Mouse (Mus musculus): ENCODE measurements around the gene D630003M21Rik. TPM values are rescaled to one million over a fixed set of nuclear protein-coding genes. Genes with fewer than 3 reads are reported as not detected.

The D630003M21Rik gene
- polyA plus RNA-seq, 1 experiment: 3.1 TPM

DNA sequence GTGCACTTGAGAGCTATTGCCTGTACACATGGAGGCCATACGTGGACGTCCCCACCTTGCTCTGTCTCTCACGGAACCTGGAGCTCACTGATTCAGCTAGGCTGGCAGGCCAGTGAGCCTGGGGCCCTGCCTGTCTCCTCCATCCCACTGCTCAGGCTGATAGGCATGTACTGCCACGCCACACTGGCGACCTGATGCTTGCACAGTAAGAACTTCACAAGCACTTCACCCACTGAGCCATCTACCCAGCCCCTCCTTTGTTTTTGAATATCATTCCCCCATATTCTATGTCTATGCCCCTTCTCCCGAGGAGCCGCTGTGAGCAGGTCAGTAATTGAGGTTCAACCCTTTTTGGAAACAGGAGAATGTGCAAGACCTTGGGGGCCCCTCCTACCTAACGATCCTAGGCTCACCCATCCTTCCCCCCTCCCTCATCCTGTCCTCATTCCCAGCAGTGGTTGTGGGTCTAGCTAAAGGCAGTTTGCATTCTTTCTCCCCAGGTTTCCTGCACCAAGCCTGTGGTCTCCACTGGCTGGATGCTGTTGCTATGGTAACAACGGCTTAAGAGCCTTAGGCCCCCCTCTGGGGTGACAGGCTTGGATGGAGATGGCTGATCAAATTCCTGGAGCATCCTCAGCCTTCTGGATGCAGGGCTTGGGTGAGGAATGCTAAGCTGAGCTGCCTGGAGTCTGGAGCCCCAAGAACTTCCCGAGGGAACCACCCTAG, 35.2 kb downstream of the D630003M21Rik start:
- no peak for DNase-seq
- no peaks in the 10 kb centered on the region for H3K27me3 ChIP-seq (ENCODE audit: control insufficient read depth, insufficient read depth, low read length)
- no peak for TF ChIP-seq CTCF (IDR thresholded peaks at IDR 0.05; ENCODE audit: borderline replicate concordance, control insufficient read depth, extremely low read depth, insufficient read depth, low read length, poor library complexity)
- no peak for TF ChIP-seq POLR2A (IDR thresholded peaks at IDR 0.05; ENCODE audit: control insufficient read depth, extremely low read depth, insufficient read depth, low read length, poor library complexity)

GRCm38 (mm10) chr2:158191098-158191497, 37.9 kb downstream of the D630003M21Rik start:
- WGBS: 72% methylated on average over 7 of the region's 7 CpGs
- no peak overlapping the region for H3K27ac ChIP-seq (ENCODE audit: control insufficient read depth, insufficient read depth, low read length)
- no peaks in the 10 kb centered on the region for H3K36me3 ChIP-seq (ENCODE audit: control insufficient read depth, insufficient read depth, low read length)
- no peaks in the 10 kb centered on the region for H3K27me3 ChIP-seq (ENCODE audit: control insufficient read depth, insufficient read depth, low read length)
- no peak overlapping the region for H3K4me3 ChIP-seq (ENCODE audit: control insufficient read depth, insufficient read depth, low read length)
- TF ChIP-seq POLR2A (IDR thresholded peaks at IDR 0.05; ENCODE audit: control insufficient read depth, extremely low read depth, insufficient read depth, low read length, poor library complexity) (no peak), CTCF (IDR thresholded peaks at IDR 0.05; ENCODE audit: borderline replicate concordance, control insufficient read depth, extremely low read depth, insufficient read depth, low read length, poor library complexity) (no peak)
- no peak for DNase-seq
- H3K4me1 ChIP-seq (replicated peaks; ENCODE audit: control insufficient read depth, insufficient read depth, low read length): no peaks in the 10 kb centered on the region

More for the DNA sequence above, 35.2 kb downstream of the D630003M21Rik start:
- 91% methylated on average over 10 of the region's 10 CpGs for WGBS
- Histone ChIP-seq H3K4me1 (replicated peaks; ENCODE audit: control insufficient read depth, insufficient read depth, low read length) (no peaks in the 10 kb centered on the region), H3K4me3 (ENCODE audit: control insufficient read depth, insufficient read depth, low read length) (no peak overlapping the region), H3K36me3 (ENCODE audit: control insufficient read depth, insufficient read depth, low read length) (no peaks in the 10 kb centered on the region), H3K27ac (ENCODE audit: control insufficient read depth, insufficient read depth, low read length) (no peak overlapping the region)

- Histone ChIP-seq H3K4me3 (ENCODE audit: control insufficient read depth, insufficient read depth, low read length) (no peak overlapping the region), H3K27me3 (ENCODE audit: control insufficient read depth, insufficient read depth, low read length) (no peaks in the 10 kb centered on the region), H3K4me1 (replicated peaks; ENCODE audit: control insufficient read depth, insufficient read depth, low read length) (no peaks in the 10 kb centered on the region), H3K27ac (ENCODE audit: control insufficient read depth, insufficient read depth, low read length) (no peak overlapping the region), H3K36me3 (ENCODE audit: control insufficient read depth, insufficient read depth, low read length) (no peaks in the 10 kb centered on the region)
- no peak for DNase-seq
- 62% methylated on average over 11 of the region's 11 CpGs for WGBS
- TF ChIP-seq CTCF (IDR thresholded peaks at IDR 0.05; ENCODE audit: borderline replicate concordance, control insufficient read depth, extremely low read depth, insufficient read depth, low read length, poor library complexity) (no peak), POLR2A (IDR thresholded peaks at IDR 0.05; ENCODE audit: control insufficient read depth, extremely low read depth, insufficient read depth, low read length, poor library complexity) (no peak)
These were observed 39.6 kb downstream of the D630003M21Rik start for GRCm38 (mm10) chr2:158189451-158189850.

GRCm38 (mm10) chr2:158186206-158186871, 42.7 kb downstream of the D630003M21Rik start:
- H3K27ac ChIP-seq (ENCODE audit: control insufficient read depth, insufficient read depth, low read length): no peak overlapping the region
- H3K4me3 ChIP-seq (ENCODE audit: control insufficient read depth, insufficient read depth, low read length): no peak overlapping the region
- TF ChIP-seq CTCF (IDR thresholded peaks at IDR 0.05; ENCODE audit: borderline replicate concordance, control insufficient read depth, extremely low read depth, insufficient read depth, low read length, poor library complexity) (no peak), POLR2A (IDR thresholded peaks at IDR 0.05; ENCODE audit: control insufficient read depth, extremely low read depth, insufficient read depth, low read length, poor library complexity) (no peak)
- no peak for DNase-seq
- H3K4me1 ChIP-seq (replicated peaks; ENCODE audit: control insufficient read depth, insufficient read depth, low read length): no peaks in the 10 kb centered on the region
- no peaks in the 10 kb centered on the region for H3K36me3 ChIP-seq (ENCODE audit: control insufficient read depth, insufficient read depth, low read length)
- H3K27me3 ChIP-seq (ENCODE audit: control insufficient read depth, insufficient read depth, low read length): no peaks in the 10 kb centered on the region
- 95% methylated on average over 11 of the region's 11 CpGs for WGBS

DNA sequence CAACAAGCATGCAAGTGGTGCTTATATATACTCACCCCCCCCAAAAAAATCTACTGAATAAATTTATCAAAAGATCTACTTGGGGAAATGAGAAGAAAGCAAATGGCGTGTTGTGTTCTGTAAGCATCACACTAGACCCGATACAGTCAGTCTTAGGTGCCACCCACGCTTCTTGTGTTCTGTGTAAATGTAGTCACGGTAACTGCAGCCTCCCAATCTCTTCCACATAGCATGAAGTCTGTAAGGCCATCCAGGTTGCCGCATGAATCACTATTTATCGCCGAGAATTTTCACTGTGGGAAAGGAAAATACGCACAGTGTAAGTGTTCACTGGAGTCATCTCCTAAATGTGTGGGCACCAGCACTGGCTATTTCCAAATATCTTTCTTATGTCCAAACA, 45.8 kb downstream of the D630003M21Rik start:
- Histone ChIP-seq H3K36me3 (ENCODE audit: control insufficient read depth, insufficient read depth, low read length) (no peaks in the 10 kb centered on the region), H3K27ac (ENCODE audit: control insufficient read depth, insufficient read depth, low read length) (no peak overlapping the region), H3K4me1 (replicated peaks; ENCODE audit: control insufficient read depth, insufficient read depth, low read length) (0 out of 2 replicates have a peak, but pooled peaks cover 5% of the 10 kb centered on the region), H3K27me3 (ENCODE audit: control insufficient read depth, insufficient read depth, low read length) (no peaks in the 10 kb centered on the region), H3K4me3 (ENCODE audit: control insufficient read depth, insufficient read depth, low read length) (no peak overlapping the region)
- no peak for DNase-seq
- TF ChIP-seq CTCF (IDR thresholded peaks at IDR 0.05; ENCODE audit: borderline replicate concordance, control insufficient read depth, extremely low read depth, insufficient read depth, low read length, poor library complexity) (no peak), POLR2A (IDR thresholded peaks at IDR 0.05; ENCODE audit: control insufficient read depth, extremely low read depth, insufficient read depth, low read length, poor library complexity) (no peak)
- WGBS: 94% methylated on average over 8 of the region's 8 CpGs

GRCm38 (mm10) chr2:158181932-158182331, 47.1 kb downstream of the D630003M21Rik start:
- no peak overlapping the region for H3K27ac ChIP-seq (ENCODE audit: control insufficient read depth, insufficient read depth, low read length)
- no peak for DNase-seq
- H3K4me3 ChIP-seq (ENCODE audit: control insufficient read depth, insufficient read depth, low read length): no peak overlapping the region
- WGBS: 94% methylated on average over 6 of the region's 6 CpGs
- 0 out of 2 replicates have a peak, but pooled peaks cover 5% of the 10 kb centered on the region for H3K4me1 ChIP-seq (replicated peaks; ENCODE audit: control insufficient read depth, insufficient read depth, low read length)
- H3K27me3 ChIP-seq (ENCODE audit: control insufficient read depth, insufficient read depth, low read length): no peaks in the 10 kb centered on the region
- TF ChIP-seq POLR2A (IDR thresholded peaks at IDR 0.05; ENCODE audit: control insufficient read depth, extremely low read depth, insufficient read depth, low read length, poor library complexity) (no peak), CTCF (IDR thresholded peaks at IDR 0.05; ENCODE audit: borderline replicate concordance, control insufficient read depth, extremely low read depth, insufficient read depth, low read length, poor library complexity) (no peak)
- H3K36me3 ChIP-seq (ENCODE audit: control insufficient read depth, insufficient read depth, low read length): no peaks in the 10 kb centered on the region

Measured in thymus, adult 2 months (tissue).